Mouse (Mus musculus): ENCODE data around the gene Rprd2.

Rprd2 gene

GRCm38 (mm10) chr3:95740406-95740805 lies 78.3 kb downstream of the Rprd2 start:
- Histone ChIP-seq H3K27me3 (ENCODE audit: insufficient read depth, low read length) (peaks cover 18% of the 10 kb centered on the region), H3K4me3 (replicated peaks; ENCODE audit: low read length) (no peak overlapping the region), H3K36me3 (ENCODE audit: insufficient read depth, low read length) (peaks cover 99% of the 10 kb centered on the region), H3K9me3 (ENCODE audit: low read length) (no peaks in the 10 kb centered on the region), H3K4me1 (replicated peaks; ENCODE audit: low read depth, low read length) (peaks cover 75% of the 10 kb centered on the region)
- TF ChIP-seq CTCF (conservative IDR thresholded peaks at IDR 0.05; ENCODE audit: low read length): no peak
- no peak for TF ChIP-seq POU5F1 (IDR thresholded peaks at IDR 0.05; ENCODE audit: borderline replicate concordance, low read length)
- no peak for TF ChIP-seq NANOG (IDR thresholded peaks at IDR 0.05; ENCODE audit: borderline replicate concordance, low read length)

- peaks cover 99% of the 10 kb centered on the region for H3K36me3 ChIP-seq (ENCODE audit: insufficient read depth, low read length)
- H3K4me3 ChIP-seq (replicated peaks; ENCODE audit: low read length): no peak within 1 kb of the TSS
- no peak for TF ChIP-seq POU5F1 (IDR thresholded peaks at IDR 0.05; ENCODE audit: borderline replicate concordance, low read length)
- TF ChIP-seq NANOG (IDR thresholded peaks at IDR 0.05; ENCODE audit: borderline replicate concordance, low read length): no peak
- no peaks in the 10 kb centered on the region for H3K9me3 ChIP-seq (ENCODE audit: low read length)
- peaks cover 84% of the 10 kb centered on the region for H3K4me1 ChIP-seq (replicated peaks; ENCODE audit: low read depth, low read length)
- peaks cover 18% of the 10 kb centered on the region for H3K27me3 ChIP-seq (ENCODE audit: insufficient read depth, low read length)
Observed at GRCm38 (mm10) chr3:95739353-95740104, 79.1 kb downstream of the Rprd2 start, which contains the start of gene Ecm1. TSS of gene Ecm1 (minus strand) at chr3:95739569.

- Histone ChIP-seq H3K27me3 (ENCODE audit: insufficient read depth, low read length) (peaks cover 18% of the 10 kb centered on the region), H3K9me3 (ENCODE audit: low read length) (no peaks in the 10 kb centered on the region)
- TF ChIP-seq NANOG (IDR thresholded peaks at IDR 0.05; ENCODE audit: borderline replicate concordance, low read length) (no peak), POU5F1 (IDR thresholded peaks at IDR 0.05; ENCODE audit: borderline replicate concordance, low read length) (no peak), CTCF (conservative IDR thresholded peaks at IDR 0.05; ENCODE audit: low read length) (no peak)
Observed at GRCm38 (mm10) chr3:95735071-95735670, 83.5 kb downstream of the Rprd2 start.

GRCm38 (mm10) chr3:95734092-95734702 lies 84.5 kb downstream of the Rprd2 start:
- TF ChIP-seq CTCF (conservative IDR thresholded peaks at IDR 0.05; ENCODE audit: low read length) (no peak), POU5F1 (IDR thresholded peaks at IDR 0.05; ENCODE audit: borderline replicate concordance, low read length) (no peak), NANOG (IDR thresholded peaks at IDR 0.05; ENCODE audit: borderline replicate concordance, low read length) (no peak)
- H3K4me3 ChIP-seq (replicated peaks; ENCODE audit: low read length): no peak overlapping the region
- peaks cover 77% of the 10 kb centered on the region for H3K4me1 ChIP-seq (replicated peaks; ENCODE audit: low read depth, low read length)
- H3K9me3 ChIP-seq (ENCODE audit: low read length): no peaks in the 10 kb centered on the region
- peaks cover 18% of the 10 kb centered on the region for H3K27me3 ChIP-seq (ENCODE audit: insufficient read depth, low read length)
- H3K36me3 ChIP-seq (ENCODE audit: insufficient read depth, low read length): peaks cover 55% of the 10 kb centered on the region

More at GRCm38 (mm10) chr3:95735071-95735670, 83.5 kb downstream of the Rprd2 start:
- peak overlapping the region; percentile 65 for H3K4me3 ChIP-seq (replicated peaks; ENCODE audit: low read length)
- H3K36me3 ChIP-seq (ENCODE audit: insufficient read depth, low read length): peaks cover 65% of the 10 kb centered on the region
- peaks cover 87% of the 10 kb centered on the region for H3K4me1 ChIP-seq (replicated peaks; ENCODE audit: low read depth, low read length)

- TF ChIP-seq CTCF (conservative IDR thresholded peaks at IDR 0.05; ENCODE audit: low read length) (no peak), NANOG (IDR thresholded peaks at IDR 0.05; ENCODE audit: borderline replicate concordance, low read length) (no peak), POU5F1 (IDR thresholded peaks at IDR 0.05; ENCODE audit: borderline replicate concordance, low read length) (no peak)
- H3K9me3 ChIP-seq (ENCODE audit: low read length): no peaks in the 10 kb centered on the region
Observed at GRCm38 (mm10) chr3:95732744-95733521, 85.7 kb downstream of the Rprd2 start.

GRCm38 (mm10) chr3:95732297-95732696 lies 86.4 kb downstream of the Rprd2 start:
- no peak for TF ChIP-seq NANOG (IDR thresholded peaks at IDR 0.05; ENCODE audit: borderline replicate concordance, low read length)
- no peak for TF ChIP-seq CTCF (conservative IDR thresholded peaks at IDR 0.05; ENCODE audit: low read length)
- no peak for TF ChIP-seq POU5F1 (IDR thresholded peaks at IDR 0.05; ENCODE audit: borderline replicate concordance, low read length)
- Histone ChIP-seq H3K4me3 (replicated peaks; ENCODE audit: low read length) (no peak overlapping the region), H3K9me3 (ENCODE audit: low read length) (no peaks in the 10 kb centered on the region), H3K27me3 (ENCODE audit: insufficient read depth, low read length) (peaks cover 18% of the 10 kb centered on the region), H3K4me1 (replicated peaks; ENCODE audit: low read depth, low read length) (peaks cover 59% of the 10 kb centered on the region), H3K36me3 (ENCODE audit: insufficient read depth, low read length) (peaks cover 38% of the 10 kb centered on the region)

More at GRCm38 (mm10) chr3:95732744-95733521, 85.7 kb downstream of the Rprd2 start:
- Histone ChIP-seq H3K27me3 (ENCODE audit: insufficient read depth, low read length) (peaks cover 18% of the 10 kb centered on the region), H3K4me1 (replicated peaks; ENCODE audit: low read depth, low read length) (peaks cover 65% of the 10 kb centered on the region), H3K36me3 (ENCODE audit: insufficient read depth, low read length) (peaks cover 43% of the 10 kb centered on the region), H3K4me3 (replicated peaks; ENCODE audit: low read length) (no peak overlapping the region)

GRCm38 (mm10) chr3:95731802-95732201 lies 86.9 kb downstream of the Rprd2 start:
- peaks cover 33% of the 10 kb centered on the region for H3K36me3 ChIP-seq (ENCODE audit: insufficient read depth, low read length)
- H3K4me3 ChIP-seq (replicated peaks; ENCODE audit: low read length): no peak overlapping the region
- peaks cover 54% of the 10 kb centered on the region for H3K4me1 ChIP-seq (replicated peaks; ENCODE audit: low read depth, low read length)
- H3K9me3 ChIP-seq (ENCODE audit: low read length): no peaks in the 10 kb centered on the region
- TF ChIP-seq NANOG (IDR thresholded peaks at IDR 0.05; ENCODE audit: borderline replicate concordance, low read length): no peak
- TF ChIP-seq POU5F1 (IDR thresholded peaks at IDR 0.05; ENCODE audit: borderline replicate concordance, low read length): no peak
- peaks cover 14% of the 10 kb centered on the region for H3K27me3 ChIP-seq (ENCODE audit: insufficient read depth, low read length)

- Histone ChIP-seq H3K4me1 (replicated peaks; ENCODE audit: low read depth, low read length) (peaks cover 40% of the 10 kb centered on the region), H3K36me3 (ENCODE audit: insufficient read depth, low read length) (peaks cover 19% of the 10 kb centered on the region), H3K9me3 (ENCODE audit: low read length) (no peaks in the 10 kb centered on the region), H3K27me3 (ENCODE audit: insufficient read depth, low read length) (peaks cover under 1% of the 10 kb centered on the region; the same call in 1 of the 2 replicates), H3K4me3 (replicated peaks; ENCODE audit: low read length) (no peak overlapping the region)
- TF ChIP-seq NANOG (IDR thresholded peaks at IDR 0.05; ENCODE audit: borderline replicate concordance, low read length) (no peak), CTCF (conservative IDR thresholded peaks at IDR 0.05; ENCODE audit: low read length) (no peak), POU5F1 (IDR thresholded peaks at IDR 0.05; ENCODE audit: borderline replicate concordance, low read length) (no peak)
Observed at GRCm38 (mm10) chr3:95730431-95730830, 88.2 kb downstream of the Rprd2 start.

All from E14TG2a.4 (cell line).